Mouse (Mus musculus) CH12.LX (cell line): Measurements from ENCODE around the gene Pilra.
"Not testable (repeated sequence)": the region's sequence is repeated elsewhere in the genome, so short reads cannot be mapped to it uniquely, and the experiment has no call there.

Experiments used
- CTCF ChIP-seq, 2 experiments: IDR thresholded peaks in 1 of 2; conservative IDR thresholded peaks in 1 of 2; 2 replicates each; pipeline ENCODE4 v1.5.1; 2011 to 2012; ENCODE audit warnings: low read depth in 2 of 2, low read length in 2 of 2, improper control_type of control experiment in 1 of 2, inconsistent platforms in 1 of 2, mild to moderate bottlenecking in 1 of 2, moderate library complexity in 1 of 2
- E2F4 ChIP-seq: IDR thresholded peaks from 2 replicates; pipeline ENCODE4 v1.6.1; 2011; ENCODE audit warnings: low read depth, low read length, improper control_type of control experiment; ENCODE audit not compliant: insufficient replicate concordance
- EP300 ChIP-seq: IDR thresholded peaks from 2 replicates; pipeline ENCODE4 v1.6.1; 2011; ENCODE audit warnings: low read length, improper control_type of control experiment
- HCFC1 ChIP-seq: IDR thresholded peaks from 2 replicates; pipeline ENCODE4 v1.6.1; 2012; ENCODE audit warnings: low read depth, mild to moderate bottlenecking, inconsistent platforms, low read length, improper control_type of control experiment
- JUN ChIP-seq: IDR thresholded peaks from 2 replicates; pipeline ENCODE4 v1.6.1; 2011; ENCODE audit warnings: low read depth, mild to moderate bottlenecking, low read length, improper control_type of control experiment, moderate library complexity; ENCODE audit not compliant: insufficient read depth
- JUND ChIP-seq: conservative IDR thresholded peaks from 2 replicates; pipeline ENCODE4 v1.6.1; 2011; ENCODE audit warnings: low read depth, low read length, improper control_type of control experiment
- MAFK ChIP-seq: IDR thresholded peaks from 2 replicates; pipeline ENCODE4 v1.6.1; 2011; ENCODE audit warnings: low read length, improper control_type of control experiment; ENCODE audit not compliant: insufficient replicate concordance
- MAZ ChIP-seq: IDR thresholded peaks from 2 replicates; pipeline ENCODE4 v1.6.1; 2012; ENCODE audit warnings: low read depth, mild to moderate bottlenecking, inconsistent platforms, low read length, improper control_type of control experiment, moderate library complexity
- POLR2A ChIP-seq: IDR thresholded peaks from 2 replicates; pipeline ENCODE4 v1.6.1; 2011; ENCODE audit warnings: low read depth, mild to moderate bottlenecking, improper control_type of control experiment, low read length
- TCF12 ChIP-seq: IDR thresholded peaks from 2 replicates; pipeline ENCODE4 v1.6.1; 2014; ENCODE audit warnings: low read depth, mild to moderate bottlenecking, inconsistent platforms, low read length, improper control_type of control experiment
- ZC3H11A ChIP-seq: IDR thresholded peaks from 2 replicates; pipeline ENCODE4 v1.6.1; 2012; ENCODE audit warnings: low read depth, mild to moderate bottlenecking, inconsistent platforms, low read length, improper control_type of control experiment
- ZNF384 ChIP-seq: IDR thresholded peaks from 2 replicates; pipeline ENCODE4 v1.6.1; 2012; ENCODE audit warnings: low read depth, low read length, improper control_type of control experiment, inconsistent platforms

DNA sequence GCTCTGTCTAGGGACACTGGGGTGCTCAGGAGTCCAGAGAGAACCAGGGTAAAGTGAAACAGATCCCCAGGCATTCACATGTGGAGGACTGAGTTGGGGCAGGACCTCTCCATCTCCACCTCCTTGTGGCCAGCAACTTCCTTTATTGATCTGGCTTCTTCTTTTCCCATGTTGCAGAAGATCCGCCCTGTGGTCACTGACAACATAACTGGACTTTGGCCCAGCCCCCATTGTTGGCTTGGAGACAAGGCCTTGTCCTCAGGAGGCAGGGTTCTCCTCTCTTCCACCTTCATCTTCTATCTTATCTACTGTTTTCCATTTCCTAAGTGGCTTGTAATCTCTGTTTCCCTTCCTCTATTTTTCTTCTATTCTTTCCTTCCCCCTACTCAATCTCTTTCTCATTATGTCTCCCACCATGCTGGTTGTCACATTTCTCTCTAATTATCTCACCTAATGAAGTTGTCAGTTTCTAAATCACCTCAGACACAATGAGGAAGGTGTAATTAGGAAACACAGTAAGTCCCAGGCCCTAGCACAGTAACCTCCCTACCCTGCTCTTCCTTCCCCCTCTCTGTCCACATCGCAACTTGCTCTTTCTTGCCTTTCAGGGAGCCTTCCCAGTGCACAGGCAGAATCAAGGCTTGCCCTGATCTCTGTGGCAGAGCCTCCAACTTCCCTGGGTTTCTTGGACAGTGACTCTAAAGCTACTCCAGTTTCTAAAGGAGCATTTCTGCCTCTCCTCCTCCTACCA is 22.1 kb upstream of the Pilra start, which contains the start of gene Pilrb1:
- not testable (repeated sequence) for TF ChIP-seq CTCF (conservative IDR thresholded peaks at IDR 0.05 in 1 of 2, IDR thresholded peaks at IDR 0.05 in 1 of 2; ENCODE audit: low read depth in 2 of 2, low read length in 2 of 2); ZNF384; POLR2A; E2F4; TCF12; ZC3H11A; MAFK; JUND; JUN; EP300; MAZ; HCFC1
